In the genomic region with DNA sequence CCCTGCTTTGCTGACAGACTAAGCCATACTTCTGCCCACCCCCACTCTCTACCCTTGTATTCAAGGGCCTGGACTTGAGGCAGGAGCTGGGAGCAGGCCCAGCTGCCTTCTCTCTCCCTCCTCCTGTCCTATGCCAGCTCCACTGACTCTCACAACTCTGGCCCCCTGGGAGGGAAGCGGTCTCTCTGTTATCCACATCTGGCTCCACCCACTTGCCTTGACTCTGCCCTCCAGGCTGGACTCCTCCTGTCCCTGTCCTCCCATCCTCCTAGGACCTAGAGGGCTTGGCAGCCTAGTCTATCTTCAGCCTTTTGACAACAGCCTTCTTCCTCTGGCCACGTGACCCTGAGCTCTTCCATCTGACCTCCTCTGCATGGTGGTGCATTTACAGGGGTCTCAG, we compare ENCODE assay signal across 14 mouse cellular contexts.
A peak's percentile ranks its signal among the peaks of the same experiment; 100 is the strongest.
DNase-seq lines count a peak whose midpoint lies in the region; ATAC-seq lines count a peak whose summit lies in the region.
"Had no signal": no experiment of that assay in that cellular context is flagged by ENCODE, and none has a peak within 500 bp of the region (broad histone marks: within the 10 kb centered on the region; RNA-seq: fewer than 3 reads in every experiment).

No protein-coding gene starts in this region.

- WGBS in liver, embryonic 12.5 days (ENCODE audit: insufficient replicate concordance), result 32% methylated on average over 2 of the region's 2 CpGs

- no peak overlapping the region for H3K9ac ChIP-seq in liver, embryonic 12.5 days
- H3K9ac ChIP-seq: embryonic facial prominence, embryonic 15.5 days; heart, embryonic 15.5 days; intestine, embryonic 15.5 days; neural tube, embryonic 12.5 days had no signal

- H3K36me3 ChIP-seq in liver, embryonic 12.5 days, result no peaks in the 10 kb centered on the region
- H3K36me3 ChIP-seq: embryonic facial prominence, embryonic 15.5 days; heart, embryonic 15.5 days; intestine, embryonic 15.5 days; neural tube, embryonic 12.5 days had no signal

- no peaks in the 10 kb centered on the region for H3K9me3 ChIP-seq in liver, embryonic 12.5 days (replicated peaks)
- H3K9me3 ChIP-seq: embryonic facial prominence, embryonic 15.5 days; heart, embryonic 15.5 days; intestine, embryonic 15.5 days; neural tube, embryonic 12.5 days had no signal

- peak; percentile 6 for DNase-seq in retina, embryonic 14.5 days (ENCODE audit: low spot score)
- DNase-seq in retina, postnatal 1 day, result no peak
- DNase-seq in heart, postnatal 25 days (ENCODE audit: low spot score), result peak; percentile 34
- peak; percentile 72 for DNase-seq in testis, postnatal 14 days (ENCODE audit: low spot score)
- no peak for DNase-seq in layer of hippocampus, postnatal 14 days (ENCODE audit: low spot score in 2 of 2)
- no peak for DNase-seq in left cerebral cortex, postnatal 4 days
- DNase-seq in thymus, postnatal 4 days, result no peak
- DNase-seq: cerebellum, adult 2 months; right cerebral cortex, postnatal 4 days had no signal

- H3K27me3 ChIP-seq in liver, embryonic 12.5 days (replicated peaks), result peaks cover 27% of the 10 kb centered on the region
- H3K27me3 ChIP-seq: embryonic facial prominence, embryonic 15.5 days; intestine, embryonic 15.5 days had no signal

- intact Hi-C loops in heart, postnatal 25 days (cut with DNase I), result no loop called here
- intact Hi-C loops in left cerebral cortex, postnatal 4 days (cut with DNase I), result no loop called here

- peaks cover 8% of the 10 kb centered on the region; the same call in 1 of the 2 replicates for H3K4me1 ChIP-seq in liver, embryonic 12.5 days
- H3K4me1 ChIP-seq: neural tube, embryonic 12.5 days had no signal

- no peak overlapping the region for H3K4me3 ChIP-seq in liver, embryonic 12.5 days
- H3K4me3 ChIP-seq: embryonic facial prominence, embryonic 15.5 days; heart, embryonic 15.5 days; intestine, embryonic 15.5 days; neural tube, embryonic 12.5 days had no signal

- no peak overlapping the region for H3K4me2 ChIP-seq in liver, embryonic 12.5 days
- H3K4me2 ChIP-seq: embryonic facial prominence, embryonic 15.5 days; heart, embryonic 15.5 days; intestine, embryonic 15.5 days; neural tube, embryonic 12.5 days had no signal

- ATAC-seq in liver, embryonic 12.5 days, result 0 out of 2 replicates have a peak, but pooled peaks have one; percentile 11
- ATAC-seq: intestine, embryonic 15.5 days had no signal

- no peak overlapping the region for H3K27ac ChIP-seq in liver, embryonic 12.5 days
- H3K27ac ChIP-seq: embryonic facial prominence, embryonic 15.5 days; heart, embryonic 15.5 days; intestine, embryonic 15.5 days; neural tube, embryonic 12.5 days had no signal

Comparison
In these comparisons a context has a peak if more than half of its experiments do, and no peak if none do; other contexts are left out.
1. DNase-seq: peak in retina, embryonic 14.5 days (single experiment), heart, postnatal 25 days (single experiment) and testis, postnatal 14 days (single experiment); none in retina, postnatal 1 day (single experiment), layer of hippocampus, postnatal 14 days (0 of 2), left cerebral cortex, postnatal 4 days (single experiment) and thymus, postnatal 4 days (single experiment).